Mouse (Mus musculus) bone marrow macrophage, adult 2 months (primary cell): Measurements from ENCODE around the gene Sel1l3.

Experiments
- CTCF ChIP-seq: IDR thresholded peaks from 2 replicates; pipeline ENCODE4 v1.5.1; 2012; ENCODE audit warnings: low read depth, mild to moderate bottlenecking, low read length, moderate library complexity
- POLR2A ChIP-seq: IDR thresholded peaks from 2 replicates; pipeline ENCODE4 v1.6.1; 2012; ENCODE audit warnings: mild to moderate bottlenecking, low read depth, low read length, borderline replicate concordance

DNA sequence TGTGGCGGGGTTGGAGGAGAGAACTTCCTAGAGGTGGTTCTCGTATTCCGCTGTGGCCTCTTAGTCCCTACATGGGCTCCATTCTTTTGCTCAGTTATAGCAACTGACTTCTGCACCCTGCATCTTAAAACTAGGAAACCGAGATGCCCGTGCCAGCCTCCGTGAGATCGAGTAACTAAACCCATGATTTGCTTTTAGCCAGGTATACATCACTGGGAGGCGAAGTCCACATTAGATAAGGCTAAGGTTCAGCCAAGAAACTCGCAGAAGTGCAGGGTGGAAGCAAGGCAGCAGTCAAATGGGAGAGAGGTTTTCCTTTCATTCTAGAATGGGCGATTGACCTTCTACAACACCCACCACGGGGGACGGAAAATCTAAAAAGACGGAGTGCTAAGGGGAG lies 11.7 kb upstream of the Sel1l3 start:
- TF ChIP-seq CTCF, result no peak
- TF ChIP-seq POLR2A, result no peak
